Mouse (Mus musculus) midbrain, embryonic 11.5 days (tissue): ENCODE results near the gene Cngb1. TPM values are rescaled to one million over a fixed set of nuclear protein-coding genes. Genes with fewer than 3 reads are reported as not detected.

ENCODE experiments used
- ATAC-seq: fragments of 200-750 bp; cut with Nextera tagmentation; 2 replicates; pipeline ENCODE4 v1.8.0; 2017; ENCODE audit warnings: moderate TSS enrichment, moderate library complexity; ENCODE audit not compliant: low FRiP score
- DNase-seq: peaks from one replicate; pipeline ENCODE4 v3.0.0; 2015; ENCODE audit warnings: low spot score; ENCODE audit errors: missing footprints
- H3K27ac ChIP-seq: fragments of 300-500 bp; sonication (generic); 2 replicates; pipeline ENCODE4 v1.5.1; 2014; ENCODE audit warnings: low read depth, low read length
- H3K27me3 ChIP-seq: fragments of 300-500 bp; sonication (generic); 2 replicates; pipeline ENCODE4 v1.6.1; 2014; ENCODE audit warnings: mild to moderate bottlenecking, low read length, moderate library complexity, mixed read lengths; ENCODE audit not compliant: control insufficient read depth, insufficient read depth
- H3K36me3 ChIP-seq: fragments of 300-500 bp; sonication (generic); 2 replicates; pipeline ENCODE4 v1.6.1; 2014; ENCODE audit warnings: mild to moderate bottlenecking, low read length, moderate library complexity, mixed read lengths; ENCODE audit not compliant: control insufficient read depth, insufficient read depth
- H3K4me1 ChIP-seq: fragments of 300-500 bp; sonication (generic); 2 replicates; pipeline ENCODE4 v1.6.1; 2014; ENCODE audit warnings: low read length; ENCODE audit not compliant: control insufficient read depth, insufficient read depth
- H3K4me2 ChIP-seq: fragments of 300-500 bp; sonication (generic); 2 replicates; pipeline ENCODE4 v1.6.1; 2014; ENCODE audit warnings: mild to moderate bottlenecking, moderate library complexity
- H3K4me3 ChIP-seq: fragments of 300-500 bp; sonication (generic); 2 replicates; pipeline ENCODE4 v1.5.1; 2014; ENCODE audit warnings: low read depth, low read length
- H3K9ac ChIP-seq: fragments of 300-500 bp; sonication (generic); 2 replicates; pipeline ENCODE4 v1.6.1; 2014; ENCODE audit warnings: low read length
- H3K9me3 ChIP-seq: fragments of 300-500 bp; sonication (generic); 2 replicates; pipeline ENCODE4 v1.6.1; 2016; ENCODE audit warnings: low read length; ENCODE audit not compliant: control insufficient read depth
- WGBS: fragments of 180-500 bp; shearing (Covaris S2); extraction: QIAGEN DNeasy Blood & Tissue Kit; methylation state at CpG from one replicate; pipeline ENCODE4 v1.1.7; 2014; 5-methylcytosine and 5-hydroxymethylcytosine counted together
- polyA plus RNA-seq: library from polyadenylated mRNA; unstranded; fragments of >200 nt; fragmentation: Nextera tagmentation; extraction: Ambion mirVana; gene quantifications from 2 replicates; pipeline ENCODE4 v1.2.1, GENCODE M21; 2014

Gene Cngb1
- polyA plus RNA-seq, 1 experiment from 2014 or later: 0.04 TPM

DNA sequence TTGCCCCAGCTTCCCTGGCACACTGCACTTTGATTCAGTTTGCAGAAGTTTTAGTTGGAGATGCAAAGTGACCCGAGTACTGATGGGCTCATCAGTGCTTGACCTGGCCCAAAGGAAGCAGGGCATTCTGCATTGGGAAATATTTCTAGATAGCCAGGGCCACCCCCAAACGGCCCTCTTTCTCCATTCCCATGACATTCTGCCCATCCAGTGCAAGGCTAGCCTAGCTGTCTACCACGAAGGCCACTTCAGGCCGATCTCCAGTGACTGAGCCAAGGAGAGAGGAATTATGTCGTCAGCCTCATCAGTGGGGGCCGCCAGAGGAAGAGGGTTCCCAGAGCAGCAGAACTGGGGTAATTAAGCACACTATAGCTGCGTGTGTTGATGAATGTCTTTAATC, 104.9 kb downstream of the Cngb1 start:
- H3K36me3 ChIP-seq: no peaks in the 10 kb centered on the region
- H3K9me3 ChIP-seq: no peaks in the 10 kb centered on the region
- no peaks in the 10 kb centered on the region for H3K27me3 ChIP-seq
- ATAC-seq (no peak), DNase-seq (peak; percentile 74)
- no peaks in the 10 kb centered on the region for H3K4me1 ChIP-seq
- no peak overlapping the region for H3K4me3 ChIP-seq
- WGBS: 70% methylated on average over 7 of the region's 7 CpGs
- no peak overlapping the region for H3K27ac ChIP-seq
- no peak overlapping the region for H3K9ac ChIP-seq
- no peak overlapping the region for H3K4me2 ChIP-seq

DNA sequence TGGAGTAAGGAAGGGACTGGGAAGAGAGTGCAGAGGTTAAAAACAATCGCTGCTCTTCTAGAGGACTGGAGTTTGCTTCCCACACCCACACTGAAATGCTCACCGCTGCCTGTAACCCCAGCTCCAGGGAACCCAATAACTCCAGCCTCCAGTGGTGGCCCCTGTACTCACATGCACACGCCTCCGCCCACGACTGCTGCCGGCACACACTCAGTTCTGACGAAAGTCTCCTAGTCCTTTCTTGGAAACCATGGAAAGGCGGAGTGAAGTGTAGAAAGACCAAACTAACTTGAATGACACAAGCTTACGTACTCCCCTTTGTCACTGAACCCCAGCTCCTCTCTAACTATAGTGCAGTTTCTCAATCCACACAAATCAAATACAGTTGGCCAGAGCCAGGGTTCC, 106.4 kb downstream of the Cngb1 start:
- Histone ChIP-seq H3K9ac (no peak overlapping the region), H3K27me3 (no peaks in the 10 kb centered on the region), H3K4me3 (no peak overlapping the region), H3K4me1 (no peaks in the 10 kb centered on the region), H3K27ac (no peak overlapping the region), H3K4me2 (no peak overlapping the region), H3K9me3 (no peaks in the 10 kb centered on the region), H3K36me3 (no peaks in the 10 kb centered on the region)
- no peak for ATAC-seq
- DNase-seq: peak; percentile 70
- 85% methylated on average over 9 of the region's 9 CpGs for WGBS

- no peaks in the 10 kb centered on the region for H3K9me3 ChIP-seq
- H3K4me2 ChIP-seq: no peak overlapping the region
- H3K27ac ChIP-seq: no peak overlapping the region
- H3K9ac ChIP-seq: no peak overlapping the region
- no peaks in the 10 kb centered on the region for H3K27me3 ChIP-seq
- no peaks in the 10 kb centered on the region for H3K4me1 ChIP-seq
- H3K4me3 ChIP-seq: no peak overlapping the region
- ATAC-seq (no peak), DNase-seq (no peak)
- no peaks in the 10 kb centered on the region for H3K36me3 ChIP-seq
- WGBS: 79% methylated on average over 11 of the region's 11 CpGs
These were observed 110.7 kb downstream of the Cngb1 start for GRCm38 (mm10) chr8:95195728-95196127.

DNA sequence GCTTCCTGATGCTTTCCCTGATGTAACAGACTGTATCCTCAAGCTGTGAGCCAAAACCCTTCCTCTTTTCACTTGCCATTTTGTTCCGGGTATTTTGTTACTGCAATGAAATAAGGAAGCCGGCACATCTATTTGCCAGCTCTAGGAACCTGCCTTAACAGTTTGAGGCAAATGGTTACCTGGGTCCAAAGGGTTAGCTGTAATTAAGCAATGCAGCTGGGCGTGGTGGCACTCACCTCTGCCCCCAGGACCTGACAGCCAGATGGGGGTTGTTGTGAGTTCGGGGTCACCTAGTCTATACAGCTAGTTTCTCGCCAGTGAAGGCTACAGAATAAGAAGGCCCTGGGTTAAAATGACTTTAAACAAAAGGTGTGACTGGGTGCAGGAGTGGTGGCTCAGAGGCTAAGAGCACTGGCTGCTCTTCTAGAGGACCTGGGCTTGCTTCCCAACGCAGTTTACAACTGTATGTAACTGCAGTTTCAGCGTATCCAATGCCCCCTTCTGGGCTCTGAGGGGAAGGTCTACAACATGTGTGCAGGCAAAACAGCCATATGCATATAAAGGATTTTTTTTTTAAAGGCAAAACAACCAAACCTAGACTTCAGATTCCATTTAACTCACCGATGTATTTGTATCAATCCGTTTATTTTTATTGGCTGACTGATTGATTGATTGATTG, 114.7 kb downstream of the Cngb1 start:
- no peak for ATAC-seq
- DNase-seq: peak; percentile 39
- H3K36me3 ChIP-seq: no peaks in the 10 kb centered on the region

More for the DNA sequence above, 114.7 kb downstream of the Cngb1 start:
- no peak overlapping the region for H3K4me2 ChIP-seq
- no peak overlapping the region for H3K27ac ChIP-seq
- H3K4me3 ChIP-seq: no peak overlapping the region
- no peaks in the 10 kb centered on the region for H3K4me1 ChIP-seq
- 90% methylated on average over 9 of the region's 9 CpGs for WGBS
- H3K27me3 ChIP-seq: no peaks in the 10 kb centered on the region
- H3K9ac ChIP-seq: no peak overlapping the region
- H3K9me3 ChIP-seq: no peaks in the 10 kb centered on the region

Other genes starting within 250 kb of the Cngb1 start
- 27.8 and 30.9 TPM in 2 replicates for gene Katnb1, start 225.4 kb downstream of the Cngb1 start, polyA plus RNA-seq
- 2.3 and 3.6 TPM in 2 replicates for gene Kifc3, start 103.8 kb downstream of the Cngb1 start, polyA plus RNA-seq
- 0.29 TPM in 1 of 2 replicates, not detected in the other for gene Tepp, start 4.0 kb upstream of the Cngb1 start, polyA plus RNA-seq
- 8.3 and 8.6 TPM in 2 replicates for gene Zfp319, start 25.4 kb upstream of the Cngb1 start, polyA plus RNA-seq
- gene Usb1, start 25.7 kb upstream of the Cngb1 start, polyA plus RNA-seq: 33.3 and 37.6 TPM in 2 replicates
- 11.7 and 13.5 TPM in 2 replicates for gene Mmp15, start 45.7 kb upstream of the Cngb1 start, polyA plus RNA-seq
- gene Cfap20, start 128.3 kb upstream of the Cngb1 start, polyA plus RNA-seq: 139 and 142 TPM in 2 replicates
- 13.1 and 14.7 TPM in 2 replicates for gene Csnk2a2, start 183.5 kb upstream of the Cngb1 start, polyA plus RNA-seq
- gene Ccdc113, start 227.5 kb upstream of the Cngb1 start, polyA plus RNA-seq: not detected in 2 replicates